Mouse (Mus musculus) gastrocnemius, postnatal 4 days (tissue): ENCODE results near the gene Olfr12. TPM values are rescaled to one million over a fixed set of nuclear protein-coding genes. Genes with fewer than 3 reads are reported as not detected.

Experiments
- DNase-seq, 2 experiments: peaks; one replicate each; pipeline ENCODE4 v3.0.0; 2021 to 2022; ENCODE audit warnings: low spot score in 2 of 2, mixed read lengths in 2 of 2
- long read RNA-seq, 2 experiments: library from polyadenylated mRNA; stranded (forward); transcript quantifications; one replicate each; pipeline ENCODE4 v2.0.0; 2021
- total RNA-seq, 2 experiments: library from RNA; stranded (reverse); gene quantifications; 2 replicates each; pipeline ENCODE4 v1.2.3; 2021

Olfr12 gene
- total RNA-seq = not detected
- long read RNA-seq, experiment 1 = 0 reads
- long read RNA-seq, experiment 2 = 0 reads

GRCm38 (mm10) chr1:92617488-92617887, at the start of gene Olfr12:
Gene Olfr12, plus strand, starts transcription at chr1:92617788.
- no peak for DNase-seq

DNA sequence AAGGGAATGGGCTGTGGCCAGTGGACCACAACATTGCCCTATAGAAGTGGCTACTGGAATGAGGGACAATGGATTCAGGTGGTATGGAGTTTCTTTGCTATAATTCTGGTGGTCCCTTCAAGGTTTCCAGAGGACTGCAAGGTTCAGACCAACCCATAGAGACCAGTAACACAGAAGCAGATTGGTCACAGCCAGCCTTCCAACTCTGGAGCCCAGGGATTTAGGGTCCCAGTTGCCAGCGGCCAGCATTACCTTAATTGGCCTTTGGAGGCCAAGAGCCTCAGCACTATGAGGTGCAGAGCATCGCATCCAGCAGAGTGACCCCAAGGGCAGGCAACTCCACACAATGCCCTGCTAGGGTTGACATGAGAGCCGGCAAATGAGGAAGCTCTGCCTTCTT, 46.6 kb upstream of the Olfr12 start, which contains the start of gene Olfr1413:
TSS of gene Olfr1413 (plus strand) at position 301 of the 400 bp plus-strand sequence.
- DNase-seq = no peak

- DNase-seq = no peak
These were observed 32.1 kb upstream of the Olfr12 start, which contains the start of gene Olfr1412 for GRCm38 (mm10) chr1:92585479-92585878. Gene Olfr1412, plus strand, starts transcription at chr1:92585779.

DNA sequence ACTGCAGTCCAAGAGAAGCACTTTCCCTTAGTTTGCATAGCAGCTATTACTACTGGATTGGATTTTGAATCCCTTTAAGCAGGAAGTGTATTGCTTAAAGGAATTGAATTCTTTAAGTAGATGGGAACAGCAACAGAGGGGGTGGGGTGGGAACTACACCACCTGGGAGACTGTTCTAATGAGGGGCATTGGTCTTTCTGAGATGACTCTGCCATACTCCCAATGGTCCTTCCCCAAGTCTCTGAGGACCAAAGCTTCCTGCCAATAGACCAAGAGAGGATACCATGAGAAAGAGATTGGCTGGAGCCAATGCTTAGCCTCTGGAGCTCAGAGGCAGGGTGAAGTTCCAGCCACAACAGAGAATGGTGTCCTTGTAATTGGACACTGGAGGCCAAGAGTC, 23.5 kb upstream of the Olfr12 start, which contains the start of gene Olfr1411:
TSS of gene Olfr1411 (plus strand) at position 301 of the 400 bp plus-strand sequence.
- DNase-seq = no peak

- DNase-seq = no peak
These were observed 21.6 kb upstream of the Olfr12 start for GRCm38 (mm10) chr1:92596019-92596418.

DNA sequence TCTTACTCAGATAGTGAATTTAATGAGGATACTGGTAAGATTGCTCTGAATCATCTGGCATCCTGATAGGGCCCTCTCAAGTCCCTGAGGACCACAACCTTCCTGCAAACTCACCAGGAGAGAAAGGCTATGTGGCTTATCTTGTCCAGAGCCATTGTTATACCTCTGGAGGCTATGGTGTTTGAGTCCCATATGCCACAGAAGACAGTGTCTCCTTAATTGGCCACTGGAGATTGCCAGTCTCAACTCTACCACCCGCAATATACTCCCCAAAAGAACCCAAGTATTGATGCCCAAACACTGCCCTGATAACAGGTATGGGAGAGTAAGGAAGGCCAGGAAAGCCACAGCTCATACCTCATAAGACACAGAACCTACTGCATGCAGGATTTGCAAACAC, 12.1 kb upstream of the Olfr12 start, which contains the start of gene Olfr1410:
TSS of gene Olfr1410 (plus strand) at position 301 of the 400 bp plus-strand sequence.
- DNase-seq = no peak

- DNase-seq = no peak
These were observed 9.9 kb upstream of the Olfr12 start for GRCm38 (mm10) chr1:92607711-92608110.

GRCm38 (mm10) chr1:92611008-92611407, 6.6 kb upstream of the Olfr12 start:
- peak in 1 of 2 experiments; percentile 28 for DNase-seq

DNA sequence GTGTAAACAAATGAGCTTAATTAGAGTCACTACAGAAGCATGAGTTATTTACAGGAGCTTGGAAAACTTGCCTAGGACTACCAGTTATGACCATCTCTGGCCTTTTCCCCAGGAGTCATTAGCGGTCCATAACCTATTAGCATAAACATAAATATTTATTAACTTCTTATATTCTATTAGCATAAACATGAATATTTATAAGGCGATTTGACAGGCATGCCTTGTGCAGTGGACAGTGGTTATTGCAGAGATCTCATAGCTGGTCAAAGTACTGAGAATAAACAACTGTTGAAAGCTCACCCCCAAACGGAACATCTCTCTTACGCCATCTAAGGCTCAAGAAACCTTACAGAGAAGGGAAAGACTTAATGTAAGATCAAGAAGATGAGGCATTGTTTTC, 4.4 kb upstream of the Olfr12 start:
- no peak for DNase-seq

DNA sequence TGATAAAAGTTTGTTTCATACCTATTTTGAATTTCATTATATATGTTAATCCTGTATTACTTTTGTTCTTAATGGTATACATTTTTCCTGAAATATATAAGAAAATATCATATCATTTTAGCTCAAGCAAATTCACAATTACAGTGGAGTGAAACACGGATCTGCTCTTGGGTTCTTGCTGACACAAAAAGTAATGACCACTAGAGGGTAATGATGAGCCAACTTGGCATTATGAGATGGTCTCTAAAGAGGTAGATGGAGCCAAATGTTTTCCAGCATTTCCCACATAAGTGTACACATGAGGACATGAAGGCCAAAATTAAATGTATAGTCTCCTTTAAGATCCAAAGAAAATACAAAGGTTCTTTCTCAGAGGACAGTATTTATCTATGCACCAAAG, 3.1 kb upstream of the Olfr12 start:
- DNase-seq = no peak

- no peak for DNase-seq
These were observed 1.5 kb upstream of the Olfr12 start for GRCm38 (mm10) chr1:92616046-92616445.

- DNase-seq = no peak
These were observed 772 bp downstream of the Olfr12 start for GRCm38 (mm10) chr1:92618360-92618759.

DNA sequence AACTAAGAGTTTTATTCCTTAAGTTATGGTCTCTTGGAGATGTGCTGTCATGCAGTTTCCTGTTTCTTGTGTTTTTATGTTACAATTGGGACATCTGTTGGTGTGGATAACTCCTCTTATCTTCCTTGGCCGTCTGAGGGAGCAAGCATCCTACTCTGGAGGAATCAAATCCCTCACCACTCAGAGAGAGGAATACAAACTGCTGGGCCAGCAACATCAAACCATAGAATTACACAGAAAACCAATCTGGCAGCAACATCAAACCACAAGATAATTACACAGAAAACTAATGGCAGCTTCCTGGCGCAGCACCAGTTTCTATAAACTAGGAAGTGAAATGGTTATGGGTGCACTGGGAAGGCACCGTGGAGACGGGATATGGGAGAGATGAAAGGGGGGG, 10.6 kb downstream of the Olfr12 start:
- no peak for DNase-seq

- no peak for DNase-seq
These were observed 14.6 kb downstream of the Olfr12 start for GRCm38 (mm10) chr1:92632196-92632595.

DNA sequence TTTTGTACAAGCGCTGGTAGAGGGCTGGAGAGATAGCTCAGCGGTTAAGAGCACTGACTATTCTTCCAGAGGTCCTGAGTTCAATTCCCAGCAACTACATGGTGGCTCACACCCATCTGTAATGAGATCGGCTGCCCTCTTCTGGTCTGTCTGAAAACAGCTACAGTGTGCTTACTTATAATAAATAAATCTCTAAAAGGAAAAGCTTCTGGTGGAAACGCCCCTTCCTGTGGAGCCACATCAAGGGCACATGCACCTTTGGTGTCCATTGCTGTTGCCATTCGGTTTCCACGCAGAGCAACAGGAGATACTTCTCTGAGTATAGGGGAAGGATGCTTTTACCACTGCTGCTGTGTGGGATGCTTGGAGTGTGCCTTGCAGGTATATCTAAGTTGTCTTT, 15.4 kb downstream of the Olfr12 start:
- DNase-seq = peak in 1 of 2 experiments; percentile 7

- peak in 1 of 2 experiments; percentile 14 for DNase-seq
These were observed 16.1 kb downstream of the Olfr12 start for GRCm38 (mm10) chr1:92633726-92634125.

DNA sequence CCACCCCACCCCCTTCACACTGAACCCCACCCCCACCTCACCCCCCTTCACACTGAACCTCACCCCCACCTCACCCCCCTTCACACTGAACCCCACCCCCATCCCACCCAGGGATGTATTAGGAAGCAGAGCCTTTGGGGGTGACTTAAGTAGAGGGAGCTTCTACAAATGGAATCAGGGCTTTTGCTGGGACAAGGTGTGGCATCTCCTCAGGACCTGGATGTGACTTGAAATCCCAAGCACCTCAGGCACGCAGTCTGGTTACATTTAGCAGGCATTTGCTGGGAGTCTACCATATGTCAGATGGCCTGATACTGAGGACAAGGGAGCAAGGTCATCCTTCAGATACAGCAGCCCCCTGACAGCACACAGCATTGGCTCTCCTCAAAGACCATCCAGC, 17.0 kb downstream of the Olfr12 start:
- no peak for DNase-seq

- peak in 1 of 2 experiments; percentile 10 for DNase-seq
These were observed 17.5 kb downstream of the Olfr12 start for GRCm38 (mm10) chr1:92634976-92635599.

GRCm38 (mm10) chr1:92636015-92636414, 18.4 kb downstream of the Olfr12 start:
- DNase-seq = no peak

- peak in 1 of 2 experiments; percentile 11 for DNase-seq
These were observed 19.1 kb downstream of the Olfr12 start for GRCm38 (mm10) chr1:92636676-92637075.

DNA sequence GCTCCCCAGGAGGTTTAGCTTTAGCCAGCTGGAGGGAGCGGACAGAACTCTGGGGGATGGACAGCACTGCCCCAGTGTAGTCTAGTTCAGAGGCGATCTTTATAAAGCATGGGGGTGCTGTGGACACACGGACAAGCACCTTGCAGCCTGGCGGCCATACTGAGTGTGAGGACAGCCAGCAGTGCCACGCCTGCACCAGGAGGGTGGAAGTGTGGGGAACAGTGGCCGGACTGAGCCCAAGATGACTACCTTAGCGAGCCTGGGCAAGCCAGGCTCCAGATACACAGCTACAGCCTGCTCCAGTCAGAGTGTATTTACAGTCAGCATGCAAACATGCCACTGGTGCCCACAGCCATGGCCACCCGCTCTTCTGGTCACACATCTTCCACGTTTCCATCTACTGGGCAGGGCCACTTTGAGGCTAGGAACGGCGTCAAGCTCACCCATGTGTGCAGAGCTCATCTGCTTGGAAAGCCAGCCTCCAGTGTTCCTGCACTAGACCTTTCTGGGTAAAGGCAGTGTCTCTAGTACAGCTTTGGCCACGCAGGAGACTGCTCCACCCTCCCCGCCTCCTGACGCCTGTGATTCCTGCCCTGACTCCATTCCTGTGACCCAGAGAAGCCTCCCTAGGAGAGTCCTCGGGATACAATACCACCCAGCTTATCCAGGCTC, 20.0 kb downstream of the Olfr12 start:
- peak in 1 of 2 experiments; percentile 15 for DNase-seq

GRCm38 (mm10) chr1:92638181-92638580, 20.6 kb downstream of the Olfr12 start:
- DNase-seq = peak in 1 of 2 experiments; percentile 12
